Mouse (Mus musculus): ENCODE measurements around the gene 1810049J17Rik. TPM values are rescaled to one million over a fixed set of nuclear protein-coding genes. Genes with fewer than 3 reads are reported as not detected.
"Not testable (repeated sequence)": the region's sequence is repeated elsewhere in the genome, so short reads cannot be mapped to it uniquely, and the experiment has no call there.

The 1810049J17Rik gene
- total RNA-seq (2017) = 1.7 TPM in 1 of 3 replicates, not detected in the others

- ATAC-seq (replicated peaks; ENCODE audit: insufficient number of reproducible peaks, low FRiP score, low TSS enrichment, poor library complexity, severe bottlenecking) = 0 out of 2 replicates have a peak, but pooled peaks have one; percentile 10
Measured at GRCm38 (mm10) chr15:12321788-12322621, at the start of gene 1810049J17Rik. Gene 1810049J17Rik (minus strand): TSS chr15:12321899.

GRCm38 (mm10) chr15:12371183-12371582 lies 49.5 kb upstream of the 1810049J17Rik start:
- peak; percentile 39; the same call in 1 of the 2 replicates for ATAC-seq (replicated peaks; ENCODE audit: insufficient number of reproducible peaks, low FRiP score, low TSS enrichment, poor library complexity, severe bottlenecking)

DNA sequence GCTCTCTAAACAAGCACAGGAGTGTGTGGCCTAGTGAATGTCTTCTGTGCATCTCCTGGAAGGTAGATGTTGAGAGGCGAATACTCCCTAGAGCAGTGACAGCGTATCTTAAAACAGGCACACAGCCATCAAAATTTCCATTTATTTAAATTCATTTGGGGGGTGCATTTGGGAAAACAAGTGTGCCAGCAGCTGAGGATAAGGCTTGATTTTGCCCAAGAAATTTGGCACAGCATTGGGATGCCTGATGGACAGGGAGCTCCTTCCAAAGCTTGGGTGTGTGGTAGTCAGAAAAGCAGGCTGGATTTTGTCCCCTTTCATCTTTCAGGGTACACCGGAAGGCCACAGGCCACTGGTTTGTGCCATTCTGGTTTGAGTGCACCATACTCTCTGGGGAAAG lies 48.4 kb upstream of the 1810049J17Rik start:
- no peak for ATAC-seq (replicated peaks; ENCODE audit: insufficient number of reproducible peaks, low FRiP score, low TSS enrichment, poor library complexity, severe bottlenecking)

DNA sequence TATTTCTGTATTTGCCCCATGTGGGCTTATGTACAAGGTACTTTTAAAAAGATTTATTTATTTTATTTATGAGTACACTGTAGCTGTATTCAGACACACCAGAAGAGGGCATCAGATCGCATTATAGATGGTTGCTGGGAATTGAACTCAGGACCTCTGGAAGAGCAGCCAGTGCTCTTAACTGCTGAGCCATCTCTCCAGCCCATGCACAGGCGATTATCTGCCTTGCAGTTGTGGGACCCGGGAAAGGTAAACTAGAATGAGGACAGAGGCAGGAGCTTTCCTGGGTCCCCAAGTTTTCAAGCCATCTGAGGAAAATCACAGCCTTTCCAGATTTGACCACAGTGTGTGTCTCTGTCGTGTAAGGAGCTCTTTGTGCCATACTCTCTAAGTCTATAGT lies 47.2 kb upstream of the 1810049J17Rik start:
- no peak for ATAC-seq (replicated peaks; ENCODE audit: insufficient number of reproducible peaks, low FRiP score, low TSS enrichment, poor library complexity, severe bottlenecking)

DNA sequence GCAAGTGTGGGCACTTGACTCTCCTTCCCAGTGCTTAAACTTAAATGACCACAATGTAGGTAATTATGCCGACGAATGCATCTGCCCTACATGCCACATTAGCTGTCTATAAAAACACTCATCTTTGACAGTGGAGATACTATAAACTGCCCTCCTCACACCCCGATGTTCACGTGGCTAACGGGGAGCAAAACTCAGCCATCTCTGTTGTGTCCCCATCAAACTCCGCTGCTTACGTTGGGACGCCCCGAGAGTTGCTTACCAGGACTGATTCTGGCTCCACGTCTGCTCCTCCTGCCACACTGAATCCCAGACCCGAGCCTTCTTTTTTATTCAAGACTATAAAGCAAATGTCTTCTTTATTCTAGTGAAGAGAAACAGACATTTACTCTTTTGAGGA lies 46.7 kb upstream of the 1810049J17Rik start:
- ATAC-seq (replicated peaks; ENCODE audit: insufficient number of reproducible peaks, low FRiP score, low TSS enrichment, poor library complexity, severe bottlenecking) = no peak

DNA sequence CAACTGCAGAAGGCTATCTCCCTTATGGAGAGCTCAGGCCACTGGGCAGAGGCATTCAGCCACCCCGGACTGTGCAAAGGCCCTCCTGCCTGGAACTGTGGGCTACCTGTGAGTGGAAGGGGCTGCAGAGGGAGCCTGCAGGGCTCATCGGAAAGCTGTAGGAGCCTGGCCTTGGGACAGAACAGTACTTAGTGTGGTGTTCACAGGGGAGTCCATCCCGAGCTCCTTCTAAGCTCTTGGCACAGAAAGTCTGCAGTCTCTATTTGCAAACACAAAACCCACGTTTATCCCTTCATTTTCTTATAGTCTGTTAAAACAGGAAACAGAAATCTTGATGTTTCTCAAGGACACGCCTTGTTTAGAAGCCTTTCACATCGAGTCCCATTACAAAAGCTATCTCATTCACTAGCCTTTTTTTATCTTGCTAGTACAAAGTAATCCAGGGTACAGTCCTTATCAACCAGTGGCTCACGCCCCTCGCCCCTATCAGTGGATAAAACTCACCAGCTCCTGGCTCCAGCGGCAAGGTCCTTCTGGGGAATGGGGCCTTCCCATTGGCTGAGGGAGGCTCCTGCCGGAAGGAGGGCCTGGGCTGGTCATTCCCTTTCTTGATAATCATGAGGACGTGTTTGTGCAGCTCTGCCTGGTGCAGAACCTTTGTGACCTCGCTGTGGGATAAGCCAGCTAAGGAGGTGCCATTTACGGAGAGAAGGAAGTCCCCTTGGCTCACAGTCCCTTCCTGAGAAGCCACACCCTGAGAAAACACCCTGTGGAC lies 45.8 kb upstream of the 1810049J17Rik start:
- ATAC-seq (replicated peaks; ENCODE audit: insufficient number of reproducible peaks, low FRiP score, low TSS enrichment, poor library complexity, severe bottlenecking) = no peak

GRCm38 (mm10) chr15:12366580-12367305 lies 45.0 kb upstream of the 1810049J17Rik start:
- not testable (repeated sequence) for ATAC-seq (replicated peaks; ENCODE audit: insufficient number of reproducible peaks, low FRiP score, low TSS enrichment, poor library complexity, severe bottlenecking)

DNA sequence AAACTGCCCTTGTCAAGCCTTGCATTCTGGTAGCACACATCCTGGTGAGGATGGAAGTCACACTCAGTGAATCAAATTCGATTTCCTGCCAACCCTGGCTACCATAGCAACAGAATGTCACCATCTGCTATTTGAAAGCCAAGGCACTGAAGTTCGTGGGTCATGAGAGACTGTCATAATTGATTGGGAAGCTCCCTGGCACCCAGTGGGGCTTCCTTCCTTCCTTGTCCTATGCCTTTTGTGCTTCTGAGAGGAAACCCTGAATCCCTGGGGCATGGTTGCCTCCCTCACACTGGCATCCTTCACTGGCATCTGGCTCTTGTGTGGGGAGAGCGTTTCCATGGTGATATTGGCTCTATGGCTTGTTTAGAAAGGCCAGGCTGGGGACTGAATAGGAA lies 44.4 kb upstream of the 1810049J17Rik start:
- no peak for ATAC-seq (replicated peaks; ENCODE audit: insufficient number of reproducible peaks, low FRiP score, low TSS enrichment, poor library complexity, severe bottlenecking)

DNA sequence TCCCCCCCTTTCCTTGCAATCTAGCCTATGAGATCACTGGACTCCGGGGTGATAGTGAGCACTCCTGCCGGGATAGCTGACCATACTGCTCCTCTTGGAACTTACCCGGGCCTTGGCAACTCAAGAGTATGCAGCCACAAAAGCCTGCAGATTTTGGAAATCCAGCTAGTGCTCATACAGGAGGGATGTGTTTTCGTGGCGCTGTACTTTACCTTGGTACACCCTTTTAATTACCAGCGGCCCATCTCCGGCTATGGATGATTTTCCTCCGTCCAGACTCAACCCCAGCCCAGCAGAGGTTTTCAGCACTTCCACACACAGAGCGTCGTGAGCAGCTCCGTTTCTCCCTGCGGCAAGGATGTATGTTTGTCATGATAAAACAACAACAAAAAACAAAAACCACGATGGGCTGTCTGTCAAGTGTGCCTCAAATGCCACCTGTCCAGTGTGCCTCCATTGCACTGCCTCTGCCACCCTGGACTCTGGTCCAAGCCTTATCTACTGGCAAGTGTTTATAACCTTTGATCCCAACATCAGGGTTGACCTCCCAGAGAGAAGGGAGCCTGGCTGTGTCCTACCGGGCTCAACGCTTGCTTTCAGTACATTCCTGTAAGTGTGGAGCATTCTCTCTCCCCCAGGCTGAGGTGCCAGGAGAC lies 43.8 kb upstream of the 1810049J17Rik start:
- no peak for ATAC-seq (replicated peaks; ENCODE audit: insufficient number of reproducible peaks, low FRiP score, low TSS enrichment, poor library complexity, severe bottlenecking)

DNA sequence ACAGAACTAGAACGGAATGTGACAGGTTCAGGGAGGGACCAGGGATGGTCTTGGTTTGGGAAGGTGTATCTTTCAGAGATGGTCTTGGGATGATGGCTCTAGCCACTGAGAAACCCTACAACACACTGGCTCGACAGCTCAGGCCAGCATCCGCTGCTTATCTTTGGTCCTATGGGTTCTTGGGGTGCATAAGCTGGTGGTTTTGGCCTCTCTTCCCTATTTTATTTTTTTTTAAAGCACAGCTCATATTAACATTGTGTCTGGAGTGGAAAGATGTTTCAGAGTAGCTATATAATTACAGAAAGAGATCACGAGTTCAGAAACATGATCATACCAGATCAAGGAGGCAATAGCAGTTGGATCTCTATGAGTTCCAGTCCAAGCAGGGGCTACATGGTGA lies 42.4 kb upstream of the 1810049J17Rik start:
- no peak for ATAC-seq (replicated peaks; ENCODE audit: insufficient number of reproducible peaks, low FRiP score, low TSS enrichment, poor library complexity, severe bottlenecking)

DNA sequence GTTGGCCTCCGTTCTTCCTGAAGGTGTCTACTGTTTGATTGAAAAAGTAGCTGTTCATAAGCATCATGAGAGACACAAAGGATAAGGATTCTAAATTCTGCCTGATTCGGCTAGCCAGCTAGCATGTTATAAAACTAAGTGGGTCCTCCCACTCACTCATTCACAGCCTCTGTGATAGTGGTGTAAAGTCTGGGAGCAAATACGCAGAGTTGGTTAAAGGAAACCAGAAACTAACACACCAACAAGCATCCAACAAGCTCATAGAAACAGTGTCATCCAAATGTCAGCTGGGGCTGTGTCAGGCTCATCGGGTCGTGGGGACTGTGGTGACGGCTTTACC lies 41.0 kb upstream of the 1810049J17Rik start:
- ATAC-seq (replicated peaks; ENCODE audit: insufficient number of reproducible peaks, low FRiP score, low TSS enrichment, poor library complexity, severe bottlenecking) = no peak

- no peak for ATAC-seq (replicated peaks; ENCODE audit: insufficient number of reproducible peaks, low FRiP score, low TSS enrichment, poor library complexity, severe bottlenecking)
Measured at GRCm38 (mm10) chr15:12362001-12362700, 40.5 kb upstream of the 1810049J17Rik start.

GRCm38 (mm10) chr15:12360519-12361212 lies 39.0 kb upstream of the 1810049J17Rik start:
- no peak for ATAC-seq (replicated peaks; ENCODE audit: insufficient number of reproducible peaks, low FRiP score, low TSS enrichment, poor library complexity, severe bottlenecking)

- ATAC-seq (replicated peaks; ENCODE audit: insufficient number of reproducible peaks, low FRiP score, low TSS enrichment, poor library complexity, severe bottlenecking) = no peak
Measured at GRCm38 (mm10) chr15:12358384-12358783, 36.7 kb upstream of the 1810049J17Rik start.

DNA sequence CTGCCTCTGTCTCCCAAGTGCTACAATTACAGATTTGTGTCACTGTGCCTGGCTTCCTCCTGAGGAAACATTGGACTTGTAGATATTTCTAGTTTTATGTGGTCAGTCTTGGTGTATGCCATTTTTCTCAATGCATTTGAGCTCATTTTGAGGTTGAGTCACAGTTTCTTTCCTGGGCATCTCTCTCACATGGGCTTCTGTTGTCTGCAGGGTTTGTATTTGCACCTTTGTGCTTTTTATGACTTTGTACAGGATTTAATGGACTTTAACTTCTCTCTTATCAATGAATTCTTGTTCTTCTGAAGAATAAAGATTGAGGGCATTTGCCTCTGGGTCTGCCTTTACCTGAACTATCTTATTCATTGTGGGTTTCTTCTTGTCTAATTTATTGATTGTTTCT lies 35.8 kb upstream of the 1810049J17Rik start:
- no peak for ATAC-seq (replicated peaks; ENCODE audit: insufficient number of reproducible peaks, low FRiP score, low TSS enrichment, poor library complexity, severe bottlenecking)

- no peak for ATAC-seq (replicated peaks; ENCODE audit: insufficient number of reproducible peaks, low FRiP score, low TSS enrichment, poor library complexity, severe bottlenecking)
Measured at GRCm38 (mm10) chr15:12355907-12356306, 34.2 kb upstream of the 1810049J17Rik start.

DNA sequence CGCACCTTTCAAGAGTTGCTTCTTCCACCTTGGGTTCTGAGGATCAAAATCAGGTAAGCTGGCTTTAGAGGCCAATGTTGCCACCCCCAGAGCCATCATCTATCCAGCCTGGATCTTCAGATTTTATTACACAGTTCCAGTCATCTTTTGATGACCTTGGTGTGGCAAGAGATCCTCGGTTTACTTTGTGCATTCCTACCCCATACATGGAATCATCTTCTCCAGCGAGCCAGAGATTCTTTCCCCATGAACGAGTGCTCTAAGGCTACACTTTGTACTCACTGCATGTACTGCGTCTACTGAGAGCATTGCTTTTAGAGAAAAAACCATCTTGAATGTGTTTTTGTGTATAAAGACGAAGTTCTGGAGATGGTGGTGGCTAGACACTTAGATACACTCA lies 33.6 kb upstream of the 1810049J17Rik start:
- no peak for ATAC-seq (replicated peaks; ENCODE audit: insufficient number of reproducible peaks, low FRiP score, low TSS enrichment, poor library complexity, severe bottlenecking)

All from monocyte, adult 5-6 weeks (primary cell).